Mouse (Mus musculus) Muller cell, postnatal 12 days (primary cell): ENCODE results near the gene Camsap3.

Experiments
- DNase-seq: peaks from one replicate; pipeline ENCODE4 v3.0.0-alpha.2; 2015; ENCODE audit errors: inconsistent ontology term

The Camsap3 gene

DNA sequence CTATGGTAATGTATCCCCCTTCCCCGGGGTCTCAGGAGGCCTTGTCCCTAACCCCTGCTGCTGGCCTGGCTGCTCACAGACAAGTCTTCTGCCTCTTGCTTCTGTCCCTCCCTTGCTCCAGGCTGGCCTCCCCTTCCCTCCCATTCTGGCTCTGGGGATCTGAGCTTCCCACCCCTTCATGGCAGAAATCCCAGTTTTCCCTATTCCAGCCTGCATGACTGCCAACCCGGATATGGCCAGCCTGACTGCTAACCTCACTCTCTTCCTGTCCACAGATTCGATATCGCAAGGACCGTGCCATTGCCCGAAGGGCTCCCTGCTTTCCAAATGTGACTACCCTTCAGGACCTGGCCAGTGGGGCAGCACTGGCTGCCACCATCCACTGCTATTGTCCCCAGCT, 13.3 kb downstream of the Camsap3 start:
- no peak for DNase-seq

- DNase-seq, result no peak
Measured at GRCm38 (mm10) chr8:3603439-3603838, 16.3 kb downstream of the Camsap3 start.

- peak; percentile 79 for DNase-seq
Measured at GRCm38 (mm10) chr8:3606593-3606992, 19.5 kb downstream of the Camsap3 start.

GRCm38 (mm10) chr8:3607822-3608221, 20.7 kb downstream of the Camsap3 start:
- no peak for DNase-seq

GRCm38 (mm10) chr8:3609046-3609815, 22.1 kb downstream of the Camsap3 start:
- no peak for DNase-seq

GRCm38 (mm10) chr8:3609816-3610150, 22.7 kb downstream of the Camsap3 start:
- DNase-seq, result no peak

- DNase-seq, result peak; percentile 99
Measured at GRCm38 (mm10) chr8:3621199-3621970, 34.3 kb downstream of the Camsap3 start, which contains the start of the genes Xab2 and Pet100. Xab2 (minus strand) TSS chr8:3621316. Pet100 (plus strand) TSS chr8:3621548.

- DNase-seq, result no peak
Measured at GRCm38 (mm10) chr8:3622119-3622518, 35.0 kb downstream of the Camsap3 start.

DNA sequence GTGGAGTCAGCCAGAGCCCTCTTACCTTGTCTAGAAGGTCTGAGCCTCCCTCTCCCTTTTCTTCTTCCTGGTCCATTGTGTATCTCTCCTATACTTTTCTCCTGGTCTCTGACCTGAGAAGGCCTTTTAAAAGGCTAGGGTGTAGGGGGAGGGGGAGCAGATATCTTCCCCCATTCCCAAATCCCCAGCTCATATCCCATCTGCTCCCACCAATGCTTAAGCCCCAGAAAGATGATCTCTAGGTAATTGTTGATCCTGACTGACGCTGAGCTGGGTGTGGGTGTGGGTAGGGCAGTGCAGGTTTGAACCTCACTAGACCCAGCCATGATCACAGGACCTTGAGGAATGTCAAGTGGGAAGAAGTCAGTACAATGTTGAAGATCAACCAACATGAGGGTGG, 38.4 kb downstream of the Camsap3 start, which contains the start of gene Pcp2:
Pcp2 (minus strand) TSS at position 101 of the 400 bp plus-strand sequence.
- DNase-seq, result no peak

DNA sequence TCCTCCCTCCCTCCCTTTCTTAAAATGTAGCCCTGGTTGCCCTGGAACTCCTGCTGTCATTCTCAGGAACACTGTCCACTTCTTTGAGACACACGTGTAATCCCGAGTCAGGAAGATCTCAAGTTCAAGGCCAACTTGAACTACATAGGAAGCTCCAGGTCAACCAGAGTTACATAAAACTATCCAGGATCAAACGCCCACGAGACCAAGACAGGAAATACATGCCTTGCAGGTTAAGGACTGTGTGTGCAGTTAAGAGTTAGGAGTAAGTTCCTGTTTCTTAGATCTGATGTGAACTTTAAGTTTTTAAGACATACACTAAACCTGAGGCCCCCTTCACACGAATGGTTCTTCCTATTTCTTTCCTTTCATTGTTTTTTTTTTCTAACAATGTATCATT, 39.9 kb downstream of the Camsap3 start:
- no peak for DNase-seq

DNA sequence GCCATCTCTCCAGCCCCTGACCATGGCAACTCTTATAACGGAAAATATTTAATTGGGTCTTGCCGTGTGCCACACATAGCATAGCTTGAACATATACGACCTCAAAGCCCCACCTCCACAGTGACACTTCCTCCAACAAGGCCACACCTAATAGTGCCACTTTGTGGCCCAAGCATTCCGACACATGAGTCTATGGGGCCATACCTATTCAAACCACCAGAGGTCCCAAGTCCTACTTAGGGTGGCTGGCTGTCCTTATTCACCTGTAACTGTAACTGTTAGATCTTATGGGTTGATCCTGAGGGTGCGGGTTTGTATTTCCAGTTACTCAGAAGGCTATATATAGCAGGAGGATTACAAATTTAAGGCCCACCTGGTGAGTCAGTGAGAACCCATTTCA, 40.9 kb downstream of the Camsap3 start:
- DNase-seq, result no peak

- DNase-seq, result peak; percentile 80
Measured at GRCm38 (mm10) chr8:3630647-3631477, 43.8 kb downstream of the Camsap3 start, which contains the start of gene Stxbp2. Stxbp2 (plus strand) TSS chr8:3630955.

DNA sequence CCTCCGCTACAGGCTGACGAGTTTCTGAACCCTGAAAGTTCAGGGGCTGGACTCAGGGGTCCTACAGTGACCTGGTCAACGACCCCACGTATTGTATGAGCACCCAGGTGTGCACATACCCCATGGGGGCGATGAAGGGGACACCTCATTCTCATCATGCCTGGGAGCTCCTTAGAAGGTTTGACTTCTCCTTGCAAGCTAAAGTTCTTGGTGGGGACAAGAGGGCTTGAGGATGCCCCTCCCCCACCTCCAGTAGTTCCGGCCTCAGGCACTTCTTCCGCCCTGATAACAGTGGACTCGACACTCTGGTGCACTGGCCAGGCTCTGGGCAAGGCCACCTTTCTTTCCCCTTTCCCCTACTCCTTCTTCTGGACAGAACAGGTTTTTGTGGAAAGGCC, 44.4 kb downstream of the Camsap3 start:
- DNase-seq, result no peak

- DNase-seq, result peak; percentile 7
Measured at GRCm38 (mm10) chr8:3645804-3646203, 58.7 kb downstream of the Camsap3 start.

- DNase-seq, result no peak
Measured at GRCm38 (mm10) chr8:3646824-3647531, 59.9 kb downstream of the Camsap3 start.

GRCm38 (mm10) chr8:3647561-3647960, 60.5 kb downstream of the Camsap3 start:
- peak; percentile 42 for DNase-seq

GRCm38 (mm10) chr8:3648268-3648667, 61.2 kb downstream of the Camsap3 start:
- DNase-seq, result no peak

DNA sequence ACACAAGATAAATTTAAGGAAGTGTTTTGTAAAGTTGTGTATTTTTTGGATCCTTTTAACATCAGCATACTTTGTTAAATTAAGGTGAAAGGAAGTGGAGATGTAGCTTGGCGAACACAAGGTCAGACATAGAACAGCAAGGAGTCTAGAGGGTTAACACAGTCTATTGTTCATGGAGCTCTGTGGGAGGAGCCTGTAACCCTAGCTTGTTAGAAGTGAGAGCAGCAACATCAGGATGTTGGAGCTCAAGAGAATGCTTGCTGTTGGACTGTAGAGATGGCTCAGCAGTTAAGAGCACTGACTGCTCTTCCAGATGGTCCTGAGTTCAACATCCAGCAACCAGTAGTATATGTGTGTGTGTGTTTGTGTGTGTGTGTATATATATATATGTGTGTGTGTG, 61.9 kb downstream of the Camsap3 start:
- no peak for DNase-seq

DNA sequence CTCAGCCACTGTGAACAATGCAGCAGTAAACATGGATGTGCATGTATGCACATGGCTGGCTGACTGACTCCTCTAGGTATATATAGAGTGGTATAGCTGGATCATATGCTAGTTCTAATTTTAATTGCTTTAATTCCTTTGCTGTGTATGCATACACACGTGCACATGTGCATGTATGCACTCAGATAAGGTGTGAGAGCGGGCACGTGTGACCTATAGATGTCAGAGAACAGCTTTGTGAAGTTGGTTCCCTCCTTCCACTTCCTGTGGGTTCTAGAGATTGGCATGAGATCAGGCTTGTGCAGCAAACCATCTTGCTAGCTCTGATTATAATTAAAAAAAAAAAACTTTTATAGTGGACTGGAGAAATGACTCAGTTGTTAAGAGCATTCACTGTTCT, 65.8 kb downstream of the Camsap3 start:
- no peak for DNase-seq

- DNase-seq, result no peak
Measured at GRCm38 (mm10) chr8:3654726-3655508, 67.8 kb downstream of the Camsap3 start.

- DNase-seq, result no peak
Measured at GRCm38 (mm10) chr8:3655526-3655925, 68.4 kb downstream of the Camsap3 start, which contains the start of gene Retn. Retn (plus strand) TSS chr8:3655770.
